Mouse (Mus musculus): ENCODE measurements around the gene Olfr1044.
"Not testable (repeated sequence)": the region's sequence is repeated elsewhere in the genome, so short reads cannot be mapped to it uniquely, and the experiment has no call there.

Gene Olfr1044

GRCm38 (mm10) chr2:86177720-86178119, at the start of gene Olfr1044:
Olfr1044 (minus strand) TSS chr2:86177820.
- no peak for DNase-seq

GRCm38 (mm10) chr2:86219214-86219613, 41.6 kb upstream of the Olfr1044 start, which contains the start of gene Olfr1046:
Olfr1046 (minus strand) TSS chr2:86219314.
- DNase-seq: no peak

- DNase-seq: no peak
Measured at GRCm38 (mm10) chr2:86202909-86203308, 25.3 kb upstream of the Olfr1044 start, which contains the start of gene Olfr1045. Olfr1045 (minus strand) TSS chr2:86203009.

GRCm38 (mm10) chr2:86195863-86196262, 18.2 kb upstream of the Olfr1044 start:
- DNase-seq: no peak

GRCm38 (mm10) chr2:86185583-86185982, 8.0 kb upstream of the Olfr1044 start, which contains the start of gene Olfr52:
Olfr52 (minus strand) TSS chr2:86185683.
- no peak for DNase-seq

- DNase-seq: no peak
Measured at GRCm38 (mm10) chr2:86179950-86180349, 2.3 kb upstream of the Olfr1044 start.

- not testable (repeated sequence) for DNase-seq
Measured at GRCm38 (mm10) chr2:86175422-86175821, 2.2 kb downstream of the Olfr1044 start.

- DNase-seq: no peak
Measured at GRCm38 (mm10) chr2:86167422-86167821, 10.2 kb downstream of the Olfr1044 start, which contains the start of gene Olfr1043. Olfr1043 (minus strand) TSS chr2:86167522.

GRCm38 (mm10) chr2:86161738-86162137, 15.9 kb downstream of the Olfr1044 start, which contains the start of gene Olfr1042:
Olfr1042 (minus strand) TSS chr2:86161838.
- no peak for DNase-seq

GRCm38 (mm10) chr2:86146632-86147031, 31.0 kb downstream of the Olfr1044 start, which contains the start of gene Olfr1040:
Olfr1040 (minus strand) TSS chr2:86146732.
- DNase-seq: no peak

- DNase-seq: no peak
Measured at GRCm38 (mm10) chr2:86135828-86136227, 41.8 kb downstream of the Olfr1044 start, which contains the start of gene Olfr1039. Olfr1039 (minus strand) TSS chr2:86135928.
